Mouse (Mus musculus) E14TG2a.4 (cell line): ENCODE measurements at regions not wholly inside any gene's neighbourhood (a gene's known extent, or its start where the extent isn't known, plus 50 kb on each side); places are given as distances from the start of the nearest gene placed in this dataset.
A peak's percentile ranks its signal among the peaks of the same experiment; 100 is the strongest.

Experiments
- H3K27me3 ChIP-seq: 2 replicates; pipeline ENCODE4 v1.6.1; 2014; ENCODE audit warnings: low read length, control low read depth; ENCODE audit not compliant: insufficient read depth
- H3K36me3 ChIP-seq: 2 replicates; pipeline ENCODE4 v1.6.1; 2014; ENCODE audit warnings: low read length, control low read depth; ENCODE audit not compliant: insufficient read depth
- H3K4me1 ChIP-seq: replicated peaks from 2 replicates; pipeline ENCODE4 v1.6.1; 2014; ENCODE audit warnings: low read depth, low read length, control low read depth
- H3K4me3 ChIP-seq: replicated peaks from 2 replicates; pipeline ENCODE4 v1.5.1; 2014; ENCODE audit warnings: mild to moderate bottlenecking, low read length
- H3K9me3 ChIP-seq: 2 replicates; pipeline ENCODE4 v1.6.1; 2014; ENCODE audit warnings: low read length, control low read depth
- CTCF ChIP-seq: conservative IDR thresholded peaks from 2 replicates; pipeline ENCODE4 v1.5.1; 2014; ENCODE audit warnings: low read length
- NANOG ChIP-seq: IDR thresholded peaks from 2 replicates; pipeline ENCODE4 v1.6.1; 2014; ENCODE audit warnings: borderline replicate concordance, low read length, mixed read lengths
- POU5F1 ChIP-seq: IDR thresholded peaks from 2 replicates; pipeline ENCODE4 v1.6.1; 2014; ENCODE audit warnings: low read length, borderline replicate concordance

DNA sequence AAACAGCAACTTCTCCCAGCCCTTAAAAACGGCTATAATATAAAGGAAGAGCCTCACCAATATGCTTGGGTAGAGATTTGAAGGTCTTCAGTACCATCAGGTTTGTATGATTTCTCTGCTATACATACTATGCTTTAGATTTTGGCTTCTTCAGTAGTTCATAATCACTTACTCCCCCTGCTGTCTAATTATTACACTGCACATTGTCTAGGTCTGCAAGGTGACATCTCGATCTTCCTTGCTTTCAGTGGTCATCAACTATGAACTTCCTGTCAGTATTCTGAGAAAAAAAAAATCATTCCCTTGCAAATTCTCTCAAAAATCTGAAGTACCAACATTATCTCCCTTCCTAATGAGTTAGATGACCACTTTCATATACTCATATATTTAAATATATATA lies 225.4 kb upstream of the Galnt5 start:
- Histone ChIP-seq H3K36me3 (no peaks in the 10 kb centered on the region), H3K27me3 (no peaks in the 10 kb centered on the region), H3K9me3 (no peaks in the 10 kb centered on the region), H3K4me1 (no peaks in the 10 kb centered on the region), H3K4me3 (no peak overlapping the region)
- no peak for TF ChIP-seq POU5F1
- peak; percentile 25; the same call in 1 of the 2 replicates for TF ChIP-seq CTCF
- TF ChIP-seq NANOG, result no peak

DNA sequence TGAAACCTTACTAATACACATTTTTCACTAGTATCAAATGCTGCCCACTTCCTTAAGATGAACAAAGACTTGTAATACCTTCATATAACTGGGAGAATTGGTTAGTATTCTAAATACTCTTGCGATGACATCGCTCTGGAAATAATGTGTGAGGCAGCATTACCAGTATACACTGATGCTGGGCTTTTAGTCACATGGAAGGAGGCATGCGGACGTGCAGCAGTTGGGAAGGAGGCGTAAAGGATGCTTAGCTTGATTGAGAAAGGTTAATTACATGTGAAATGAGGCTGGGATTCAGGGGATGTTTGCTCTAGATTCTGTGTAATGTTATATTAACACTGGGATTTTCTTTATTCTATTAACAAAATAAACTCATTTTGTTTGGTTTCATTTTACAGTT lies 221.5 kb upstream of the Galnt5 start:
- TF ChIP-seq CTCF (no peak), NANOG (no peak), POU5F1 (no peak)
- Histone ChIP-seq H3K27me3 (no peaks in the 10 kb centered on the region), H3K4me1 (no peaks in the 10 kb centered on the region), H3K4me3 (no peak overlapping the region), H3K36me3 (no peaks in the 10 kb centered on the region), H3K9me3 (no peaks in the 10 kb centered on the region)

DNA sequence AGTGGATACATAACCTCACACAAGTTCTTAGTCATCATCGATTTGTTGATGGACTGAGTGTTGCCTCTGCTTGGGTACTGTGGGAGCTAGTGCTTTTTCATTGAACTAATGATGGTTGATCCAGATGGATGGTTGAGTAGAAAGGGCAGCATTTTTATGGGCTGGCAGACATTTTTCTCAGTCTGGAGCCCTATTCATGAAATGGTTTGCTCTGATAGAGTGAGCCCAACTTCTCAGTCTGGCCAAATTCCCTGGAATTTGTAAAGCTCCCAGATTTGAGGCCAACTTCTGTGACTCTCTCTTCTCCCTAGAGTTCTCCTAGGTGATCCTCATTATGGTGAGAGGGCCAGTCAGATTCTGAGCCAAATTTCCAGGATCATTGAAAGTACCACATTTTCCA lies 216.8 kb upstream of the Galnt5 start:
- TF ChIP-seq NANOG, result no peak
- no peak for TF ChIP-seq CTCF
- no peak for TF ChIP-seq POU5F1
- Histone ChIP-seq H3K9me3 (no peaks in the 10 kb centered on the region), H3K36me3 (no peaks in the 10 kb centered on the region), H3K4me3 (no peak overlapping the region), H3K4me1 (no peaks in the 10 kb centered on the region), H3K27me3 (no peaks in the 10 kb centered on the region)

DNA sequence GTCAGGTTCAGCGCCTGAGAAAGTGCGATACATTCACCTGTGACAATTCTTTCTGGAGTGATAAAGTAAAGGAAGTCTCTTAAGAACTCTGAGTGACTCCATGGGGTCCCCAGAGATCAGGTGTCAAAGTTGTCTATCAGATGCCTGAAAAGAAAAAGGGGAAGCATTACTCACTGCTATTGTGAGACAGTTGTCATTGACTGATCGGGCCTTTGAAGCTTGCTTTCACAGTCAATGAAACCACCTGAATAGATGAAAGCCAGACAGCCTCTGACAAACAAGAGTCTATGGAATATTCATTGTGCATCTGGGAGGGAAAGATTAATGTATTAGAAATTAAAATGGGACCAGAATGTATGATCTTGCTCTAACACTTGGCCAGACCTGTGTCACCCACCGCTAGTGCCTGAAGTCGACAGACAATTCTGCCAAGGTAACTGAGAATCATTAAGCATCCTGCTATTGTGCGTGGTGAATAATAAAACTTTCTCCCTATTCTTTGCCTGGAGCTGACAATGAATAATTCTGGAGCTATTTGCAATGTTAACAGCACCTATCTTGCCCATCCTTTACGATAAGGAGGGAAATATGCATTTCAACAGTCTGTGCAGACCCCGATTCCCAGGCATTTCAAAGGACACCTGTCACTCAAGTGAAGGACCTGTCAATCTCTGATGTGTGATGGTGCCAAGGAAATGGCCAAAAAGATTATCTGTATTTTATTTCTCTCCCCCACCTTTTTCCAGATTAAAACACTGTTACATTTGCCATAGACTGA lies 204.0 kb upstream of the Galnt5 start:
- peaks cover 5% of the 10 kb centered on the region; the same call in 1 of the 2 replicates for H3K9me3 ChIP-seq
- H3K36me3 ChIP-seq, result no peaks in the 10 kb centered on the region
- no peaks in the 10 kb centered on the region for H3K4me1 ChIP-seq
- no peaks in the 10 kb centered on the region for H3K27me3 ChIP-seq
- no peak overlapping the region for H3K4me3 ChIP-seq
- TF ChIP-seq POU5F1, result no peak
- TF ChIP-seq CTCF, result no peak
- no peak for TF ChIP-seq NANOG

DNA sequence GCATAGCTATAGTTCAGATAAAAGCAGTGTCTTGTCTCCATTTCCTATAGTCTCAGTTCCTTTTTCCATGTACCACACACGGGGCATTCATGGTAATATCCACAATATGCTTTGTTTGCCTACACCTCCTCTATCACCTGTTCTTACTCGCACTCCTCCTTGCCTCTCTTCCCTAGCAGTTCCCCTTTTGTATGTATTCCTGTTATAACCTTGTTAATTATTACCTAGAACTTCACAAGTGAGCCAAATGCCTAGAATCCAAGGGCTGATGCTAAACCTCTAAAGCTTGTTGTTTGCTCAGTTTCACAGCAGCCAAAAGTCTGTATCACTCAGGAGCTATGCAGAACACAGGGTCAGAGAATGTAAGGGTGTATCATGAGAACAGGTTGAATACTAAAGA lies 198.4 kb upstream of the Galnt5 start:
- TF ChIP-seq CTCF (no peak), NANOG (no peak), POU5F1 (no peak)
- Histone ChIP-seq H3K27me3 (no peaks in the 10 kb centered on the region), H3K9me3 (peaks cover 5% of the 10 kb centered on the region; the same call in 1 of the 2 replicates)

DNA sequence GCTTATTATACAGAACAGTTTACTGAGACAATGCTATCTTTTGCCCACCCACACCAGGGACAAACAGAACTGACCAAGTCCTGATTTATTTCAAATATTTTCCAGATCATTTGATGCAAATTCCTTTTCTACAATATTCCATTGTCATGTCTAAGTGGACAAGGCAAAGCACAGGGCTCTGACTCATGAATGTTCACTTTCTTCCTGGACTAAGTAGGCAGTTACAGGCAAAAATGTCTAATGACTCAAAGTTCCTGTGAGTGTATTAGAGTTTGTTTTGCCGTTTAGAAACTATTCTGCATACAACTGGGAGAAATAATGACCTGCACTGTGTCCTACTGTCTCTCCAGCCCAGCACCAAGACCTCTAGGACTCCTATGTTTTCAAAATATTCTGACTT lies 189.8 kb upstream of the Galnt5 start:
- H3K9me3 ChIP-seq, result no peaks in the 10 kb centered on the region
- H3K36me3 ChIP-seq, result no peaks in the 10 kb centered on the region
- H3K4me3 ChIP-seq, result no peak overlapping the region
- H3K4me1 ChIP-seq, result no peaks in the 10 kb centered on the region
- no peaks in the 10 kb centered on the region for H3K27me3 ChIP-seq
- TF ChIP-seq POU5F1 (no peak), CTCF (no peak), NANOG (no peak)

More for the DNA sequence above, 198.4 kb upstream of the Galnt5 start:
- Histone ChIP-seq H3K36me3 (no peaks in the 10 kb centered on the region), H3K4me3 (no peak overlapping the region), H3K4me1 (no peaks in the 10 kb centered on the region)

DNA sequence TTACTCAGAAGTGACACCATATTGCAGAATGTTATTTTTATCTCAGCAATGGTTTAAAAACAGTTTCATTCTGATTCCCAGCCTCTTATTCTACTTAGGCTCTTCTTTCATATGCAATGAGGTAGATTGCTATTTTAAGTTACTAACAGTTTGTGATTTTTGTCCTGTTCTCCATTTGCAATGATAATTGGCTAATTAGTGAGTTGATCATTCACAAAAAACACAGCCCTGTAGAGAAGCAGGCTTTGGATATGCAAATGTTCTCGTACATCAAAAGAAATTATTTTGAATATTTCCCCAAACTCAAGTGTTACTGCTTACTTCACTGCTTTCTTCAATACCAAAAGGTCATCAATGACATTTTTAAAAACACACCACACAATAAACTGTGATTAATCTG lies 184.7 kb upstream of the Galnt5 start:
- Histone ChIP-seq H3K27me3 (no peaks in the 10 kb centered on the region), H3K36me3 (no peaks in the 10 kb centered on the region), H3K4me1 (no peaks in the 10 kb centered on the region), H3K9me3 (no peaks in the 10 kb centered on the region), H3K4me3 (no peak overlapping the region)
- no peak for TF ChIP-seq NANOG

DNA sequence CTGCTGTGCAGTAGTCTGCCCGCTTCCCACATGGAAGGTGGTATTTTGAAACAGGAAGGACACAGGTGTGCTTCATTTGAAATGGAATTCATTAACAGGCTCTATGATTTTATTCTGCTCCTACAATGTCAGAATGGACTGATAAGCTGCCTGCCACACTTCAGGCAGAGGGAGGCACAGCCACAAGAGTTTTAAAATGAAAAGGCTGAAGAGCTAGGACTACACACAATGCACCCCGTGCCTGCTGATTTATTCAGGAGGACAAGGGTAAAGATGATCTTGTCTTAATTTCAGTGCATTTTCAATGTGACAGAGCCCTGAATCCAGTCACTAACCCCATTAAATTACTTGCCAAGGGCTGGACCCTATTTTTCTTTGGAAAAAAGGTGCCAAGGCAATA lies 177.3 kb upstream of the Galnt5 start:
- TF ChIP-seq CTCF, result no peak
- no peak for TF ChIP-seq POU5F1
- TF ChIP-seq NANOG, result no peak
- H3K9me3 ChIP-seq, result no peaks in the 10 kb centered on the region
- H3K4me3 ChIP-seq, result no peak overlapping the region
- no peaks in the 10 kb centered on the region for H3K27me3 ChIP-seq
- H3K36me3 ChIP-seq, result no peaks in the 10 kb centered on the region
- H3K4me1 ChIP-seq, result no peaks in the 10 kb centered on the region

DNA sequence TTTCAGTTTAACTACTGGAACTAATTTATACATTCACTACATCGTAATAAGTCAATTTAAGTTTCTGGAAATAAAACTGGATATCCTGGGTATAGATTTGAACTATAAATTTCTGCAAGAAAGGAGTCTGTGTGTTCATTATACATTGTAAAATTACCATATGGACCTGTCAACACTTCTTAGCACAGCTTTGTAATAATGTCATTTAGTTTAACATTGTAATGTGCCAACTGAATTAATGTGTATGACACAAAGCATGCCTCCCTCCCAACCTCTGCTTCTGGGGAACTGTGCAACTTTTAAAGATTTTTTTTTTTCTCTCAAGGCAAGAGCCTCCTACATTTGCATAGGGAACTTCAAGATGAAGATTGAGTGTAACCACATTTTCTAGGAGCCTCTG lies 176.8 kb upstream of the Galnt5 start:
- no peak overlapping the region for H3K4me3 ChIP-seq
- TF ChIP-seq NANOG, result no peak
- no peak for TF ChIP-seq CTCF
- no peak for TF ChIP-seq POU5F1
- H3K4me1 ChIP-seq, result no peaks in the 10 kb centered on the region
- no peaks in the 10 kb centered on the region for H3K9me3 ChIP-seq
- H3K27me3 ChIP-seq, result no peaks in the 10 kb centered on the region
- no peaks in the 10 kb centered on the region for H3K36me3 ChIP-seq

DNA sequence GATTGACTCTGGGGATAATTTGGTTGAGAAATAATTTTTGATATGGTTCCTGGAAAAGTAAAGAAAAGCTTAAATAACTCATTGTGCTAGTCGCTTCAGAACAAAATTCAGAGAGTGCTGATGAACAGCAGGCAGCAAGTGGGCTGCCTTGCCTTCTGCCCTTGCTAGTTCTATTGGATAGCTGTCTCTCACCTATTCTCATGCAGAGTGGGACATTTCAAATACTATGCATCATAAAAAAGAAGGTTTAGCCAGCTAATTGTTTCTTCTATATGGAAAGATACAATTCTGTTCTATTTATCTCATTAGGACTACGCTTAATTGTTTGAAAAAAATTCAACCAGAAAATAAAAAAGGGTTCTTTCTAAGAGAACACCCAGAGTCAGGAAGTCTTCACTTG lies 169.4 kb upstream of the Galnt5 start:
- peaks cover 10% of the 10 kb centered on the region for H3K4me1 ChIP-seq
- H3K36me3 ChIP-seq, result no peaks in the 10 kb centered on the region
- H3K4me3 ChIP-seq, result no peak overlapping the region
- H3K27me3 ChIP-seq, result no peaks in the 10 kb centered on the region
- no peaks in the 10 kb centered on the region for H3K9me3 ChIP-seq
- TF ChIP-seq POU5F1 (peak; percentile 99), NANOG (peak; percentile 84), CTCF (no peak)
